Mouse (Mus musculus): ENCODE measurements around the gene Rcc1l. TPM values are rescaled to one million over a fixed set of nuclear protein-coding genes. Genes with fewer than 3 reads are reported as not detected.

Rcc1l gene
- polyA plus RNA-seq, 1 experiment from 2014 or later: 35.5 TPM

DNA sequence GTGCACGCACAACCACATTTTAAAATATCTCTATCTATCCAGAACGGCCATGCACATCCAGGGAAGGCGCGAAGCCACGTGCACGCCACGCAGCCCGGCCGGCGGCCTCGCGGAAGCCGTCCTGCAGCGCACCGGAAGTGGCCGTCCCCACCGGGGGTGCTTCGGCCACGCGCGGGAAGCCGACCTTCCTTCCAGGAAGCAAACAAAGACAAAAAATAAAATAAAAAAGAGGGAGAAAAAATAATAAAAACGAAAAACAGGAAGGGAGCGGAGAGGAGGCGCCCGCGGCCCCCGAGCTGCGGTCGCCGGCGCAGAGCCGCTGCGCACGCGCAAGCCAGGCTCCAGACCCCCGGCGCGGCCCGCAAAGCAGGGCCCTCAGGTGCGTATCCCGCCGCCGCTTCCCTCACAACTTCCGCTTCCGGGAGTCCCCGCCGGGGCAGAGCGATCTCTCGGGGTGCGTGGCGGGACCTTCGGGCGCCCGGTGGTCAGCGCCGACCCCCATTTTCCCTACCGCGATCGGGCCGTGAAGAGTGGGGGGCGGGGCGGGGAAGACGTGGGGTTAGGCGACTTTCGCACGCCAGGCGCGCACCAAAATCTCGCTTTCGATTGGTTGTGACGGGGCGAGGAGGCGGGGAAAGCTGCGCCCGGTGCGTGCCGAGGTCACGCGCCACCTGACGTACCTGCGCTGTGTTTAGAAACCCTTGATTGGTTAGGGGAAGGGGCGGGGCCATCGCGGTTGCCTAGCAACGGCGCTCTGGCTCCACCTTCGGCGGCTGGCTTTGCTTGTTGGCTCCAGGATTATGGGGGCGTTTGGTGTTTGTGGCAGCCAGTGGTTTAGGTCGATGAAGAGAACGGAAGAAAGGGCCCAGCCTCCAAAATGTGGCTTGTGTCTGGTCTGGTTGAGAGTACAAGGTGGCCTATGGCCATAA, 7.6 kb upstream of the Rcc1l start, which contains the start of gene Gtf2ird2:
Gtf2ird2 (plus strand) TSS at position 140 of the 929 bp plus-strand sequence.
- Histone ChIP-seq H3K27ac (ENCODE audit: low read depth) (peak within 1 kb of the TSS; percentile 97), H3K9ac (peak within 1 kb of the TSS; percentile 77), H3K9me3 (ENCODE audit: low read depth, low read length) (no peaks in the 10 kb centered on the region), H3K4me1 (ENCODE audit: insufficient read depth) (peaks cover 10% of the 10 kb centered on the region; the same call in 1 of the 2 replicates), H3K27me3 (ENCODE audit: insufficient read depth, low read length) (no peaks in the 10 kb centered on the region), H3K36me3 (ENCODE audit: insufficient read depth) (no peaks in the 10 kb centered on the region), H3K4me3 (ENCODE audit: low read depth, low read length) (peak within 1 kb of the TSS; percentile 71), H3K4me2 (peak within 1 kb of the TSS; percentile 93)
- DNase-seq (peak; percentile 99), ATAC-seq (ENCODE audit: insufficient read depth) (peak; percentile 91)
- TF ChIP-seq CTCF (IDR thresholded peaks at IDR 0.05; ENCODE audit: low read depth): peak; percentile 14; the same call in 1 of the 2 replicates
- under 1% methylated on average over 92 of the region's 92 CpGs for WGBS

DNA sequence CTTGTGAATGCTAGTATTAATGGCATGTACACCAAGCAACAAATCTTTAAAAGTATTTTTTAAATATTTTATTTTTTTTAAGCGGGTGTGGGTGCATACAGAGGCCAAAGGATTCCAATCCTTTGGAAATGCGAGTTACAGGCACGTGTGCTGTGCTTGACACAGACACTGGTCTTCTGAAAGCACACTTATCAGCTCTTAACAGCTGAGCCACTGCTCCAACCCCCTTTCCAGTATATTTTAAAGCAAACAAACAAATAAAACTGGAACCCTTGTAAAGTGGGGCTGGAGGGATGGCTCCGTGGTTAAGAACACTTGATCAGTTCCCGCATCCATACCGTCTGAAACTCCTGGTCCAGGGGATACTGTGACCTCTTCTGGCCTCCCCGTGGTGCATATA, 6.6 kb upstream of the Rcc1l start:
- H3K9me3 ChIP-seq (ENCODE audit: low read depth, low read length): no peaks in the 10 kb centered on the region
- ATAC-seq (ENCODE audit: insufficient read depth): no peak
- H3K27ac ChIP-seq (ENCODE audit: low read depth): peak overlapping the region; percentile 97
- H3K4me1 ChIP-seq (ENCODE audit: insufficient read depth): peaks cover 10% of the 10 kb centered on the region; the same call in 1 of the 2 replicates
- peak overlapping the region; percentile 71 for H3K4me3 ChIP-seq (ENCODE audit: low read depth, low read length)
- H3K36me3 ChIP-seq (ENCODE audit: insufficient read depth): no peaks in the 10 kb centered on the region
- no peak for TF ChIP-seq CTCF (IDR thresholded peaks at IDR 0.05; ENCODE audit: low read depth)
- H3K9ac ChIP-seq: peak overlapping the region; percentile 77
- H3K27me3 ChIP-seq (ENCODE audit: insufficient read depth, low read length): no peaks in the 10 kb centered on the region
- DNase-seq: peak; percentile 27
- H3K4me2 ChIP-seq: peak overlapping the region; percentile 93
- 36% methylated on average over 7 of the region's 7 CpGs for WGBS

- H3K27me3 ChIP-seq (ENCODE audit: insufficient read depth, low read length): no peaks in the 10 kb centered on the region
- peak overlapping the region; percentile 71 for H3K4me3 ChIP-seq (ENCODE audit: low read depth, low read length)
- H3K4me1 ChIP-seq (ENCODE audit: insufficient read depth): peaks cover 10% of the 10 kb centered on the region; the same call in 1 of the 2 replicates
- H3K4me2 ChIP-seq: peak overlapping the region; percentile 93
- TF ChIP-seq CTCF (IDR thresholded peaks at IDR 0.05; ENCODE audit: low read depth): no peak
- ATAC-seq (ENCODE audit: insufficient read depth) (no peak), DNase-seq (peak; percentile 29)
- no peaks in the 10 kb centered on the region for H3K36me3 ChIP-seq (ENCODE audit: insufficient read depth)
- H3K9ac ChIP-seq: peak overlapping the region; percentile 77; the same call in 1 of the 2 replicates
- peak overlapping the region; percentile 97; the same call in 1 of the 2 replicates for H3K27ac ChIP-seq (ENCODE audit: low read depth)
- WGBS: 27% methylated on average over 4 of the region's 4 CpGs
- H3K9me3 ChIP-seq (ENCODE audit: low read depth, low read length): no peaks in the 10 kb centered on the region
Observed at GRCm38 (mm10) chr5:134182735-134183134, 6.2 kb upstream of the Rcc1l start.

DNA sequence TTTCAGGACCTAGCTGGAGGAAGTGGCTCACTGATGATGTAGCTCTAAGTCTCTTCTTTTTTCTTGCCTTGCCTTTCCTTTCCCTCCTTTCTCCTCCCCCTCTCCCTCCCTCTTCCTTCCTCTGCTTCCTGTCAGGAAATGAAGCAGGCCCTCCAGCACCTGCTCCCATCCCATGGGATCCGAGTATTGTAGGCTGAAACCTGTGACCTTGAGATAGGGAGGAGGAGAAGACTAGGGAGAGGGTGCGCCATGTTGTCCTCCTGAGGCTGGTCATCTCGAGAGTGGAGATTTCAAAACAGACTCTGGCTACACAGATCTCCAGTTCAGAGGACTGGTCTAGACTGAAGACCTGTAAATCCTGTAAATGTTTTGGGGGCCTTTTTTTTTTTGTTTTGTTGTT, 5.6 kb upstream of the Rcc1l start:
- Histone ChIP-seq H3K9me3 (ENCODE audit: low read depth, low read length) (no peaks in the 10 kb centered on the region), H3K27ac (ENCODE audit: low read depth) (no peak overlapping the region), H3K4me2 (peak overlapping the region; percentile 93), H3K27me3 (ENCODE audit: insufficient read depth, low read length) (no peaks in the 10 kb centered on the region), H3K9ac (no peak overlapping the region; the same call in 1 of the 2 replicates), H3K36me3 (ENCODE audit: insufficient read depth) (no peaks in the 10 kb centered on the region), H3K4me3 (ENCODE audit: low read depth, low read length) (no peak overlapping the region), H3K4me1 (ENCODE audit: insufficient read depth) (peaks cover 10% of the 10 kb centered on the region; the same call in 1 of the 2 replicates)
- DNase-seq: no peak
- ATAC-seq (ENCODE audit: insufficient read depth): no peak
- 60% methylated on average over 3 of the region's 3 CpGs for WGBS
- TF ChIP-seq CTCF (IDR thresholded peaks at IDR 0.05; ENCODE audit: low read depth): no peak

DNA sequence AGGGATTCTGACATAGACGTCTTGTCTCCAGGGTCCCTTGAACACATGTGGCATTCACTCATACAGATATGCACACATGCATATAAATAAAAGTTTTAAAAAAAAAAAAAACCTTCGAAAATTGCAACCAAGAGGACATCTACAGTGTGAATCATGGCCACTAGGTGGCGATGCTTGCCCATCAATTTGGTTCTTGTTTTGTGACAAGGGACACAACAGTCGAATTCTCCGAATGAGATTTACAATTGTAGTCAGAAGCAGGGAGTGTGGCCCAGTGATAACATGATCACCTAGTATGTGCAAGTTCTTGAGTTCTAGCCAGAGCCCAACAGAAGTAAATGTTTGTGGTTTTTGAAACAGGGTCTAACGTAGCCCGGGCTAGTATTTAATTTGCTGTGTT, 3.3 kb upstream of the Rcc1l start:
- Histone ChIP-seq H3K27me3 (ENCODE audit: insufficient read depth, low read length) (no peaks in the 10 kb centered on the region), H3K27ac (ENCODE audit: low read depth) (no peak overlapping the region), H3K9ac (no peak overlapping the region), H3K4me2 (no peak overlapping the region), H3K4me1 (ENCODE audit: insufficient read depth) (peaks cover 16% of the 10 kb centered on the region), H3K36me3 (ENCODE audit: insufficient read depth) (no peaks in the 10 kb centered on the region), H3K9me3 (ENCODE audit: low read depth, low read length) (no peaks in the 10 kb centered on the region), H3K4me3 (ENCODE audit: low read depth, low read length) (no peak overlapping the region)
- ATAC-seq (ENCODE audit: insufficient read depth) (no peak), DNase-seq (peak; percentile 97)
- TF ChIP-seq CTCF (IDR thresholded peaks at IDR 0.05; ENCODE audit: low read depth): peak; percentile 90
- WGBS: 19% methylated on average over 7 of the region's 7 CpGs

DNA sequence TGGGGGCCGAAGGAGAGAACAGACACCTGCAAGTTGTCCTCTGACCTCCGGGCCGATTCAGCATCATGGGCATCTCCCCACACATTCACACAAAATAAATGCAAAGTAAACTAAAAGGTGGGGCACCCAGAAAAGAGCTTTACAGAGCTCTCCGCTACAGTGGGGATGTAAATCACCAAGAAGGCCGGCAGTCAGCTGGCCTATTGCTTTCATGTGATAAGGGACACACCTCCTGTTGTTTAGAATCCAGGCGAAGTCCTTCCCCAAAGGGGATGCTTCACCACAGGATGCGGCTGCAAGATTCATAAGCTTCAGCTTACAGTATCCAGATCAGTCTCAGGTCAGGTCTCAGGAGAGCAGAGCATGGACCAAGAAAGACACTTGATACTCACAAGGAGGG, 2.0 kb upstream of the Rcc1l start:
- ATAC-seq (ENCODE audit: insufficient read depth) (no peak), DNase-seq (no peak)
- 0 out of 2 replicates have a peak, but pooled peaks cover 5% of the 10 kb centered on the region for H3K36me3 ChIP-seq (ENCODE audit: insufficient read depth)
- peaks cover 15% of the 10 kb centered on the region for H3K4me1 ChIP-seq (ENCODE audit: insufficient read depth)
- no peak overlapping the region for H3K9ac ChIP-seq
- H3K27me3 ChIP-seq (ENCODE audit: insufficient read depth, low read length): no peaks in the 10 kb centered on the region
- no peak for TF ChIP-seq CTCF (IDR thresholded peaks at IDR 0.05; ENCODE audit: low read depth)
- no peak overlapping the region for H3K4me2 ChIP-seq
- H3K4me3 ChIP-seq (ENCODE audit: low read depth, low read length): no peak overlapping the region
- no peak overlapping the region for H3K27ac ChIP-seq (ENCODE audit: low read depth)
- 62% methylated on average over 7 of the region's 7 CpGs for WGBS
- no peaks in the 10 kb centered on the region for H3K9me3 ChIP-seq (ENCODE audit: low read depth, low read length)

DNA sequence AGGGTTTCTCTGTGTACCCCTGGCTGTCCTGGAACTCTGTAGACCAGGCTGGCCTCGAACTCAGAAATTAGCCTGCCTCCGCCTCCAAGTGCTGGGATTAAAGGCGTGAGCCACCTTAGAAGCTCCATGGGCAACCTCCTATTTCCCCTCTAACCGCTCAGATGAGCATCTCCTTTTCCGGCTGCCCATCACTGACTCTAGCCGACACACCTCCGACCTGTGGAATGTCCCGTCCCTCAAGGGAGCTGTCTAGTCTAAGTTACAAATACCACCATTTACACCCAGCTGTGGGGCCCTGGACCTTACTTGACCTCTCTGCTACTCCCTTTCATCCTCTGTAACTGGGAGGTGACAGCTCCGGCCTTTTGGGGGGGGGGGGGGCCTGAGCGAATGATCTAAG, 878 bp downstream of the Rcc1l start:
- H3K4me2 ChIP-seq: peak overlapping the region; percentile 75
- peak overlapping the region; percentile 97 for H3K4me3 ChIP-seq (ENCODE audit: low read depth, low read length)
- TF ChIP-seq CTCF (IDR thresholded peaks at IDR 0.05; ENCODE audit: low read depth): no peak
- no peak for DNase-seq
- 6% methylated on average over 10 of the region's 10 CpGs for WGBS
- peak overlapping the region; percentile 84; the same call in 1 of the 2 replicates for H3K27ac ChIP-seq (ENCODE audit: low read depth)
- peaks cover 6% of the 10 kb centered on the region for H3K4me1 ChIP-seq (ENCODE audit: insufficient read depth)
- H3K9me3 ChIP-seq (ENCODE audit: low read depth, low read length): no peaks in the 10 kb centered on the region
- peak; percentile 13; the same call in 1 of the 2 replicates for ATAC-seq (ENCODE audit: insufficient read depth)
- no peaks in the 10 kb centered on the region for H3K27me3 ChIP-seq (ENCODE audit: insufficient read depth, low read length)
- H3K9ac ChIP-seq: peak overlapping the region; percentile 80
- H3K36me3 ChIP-seq (ENCODE audit: insufficient read depth): peaks cover 23% of the 10 kb centered on the region; the same call in 1 of the 2 replicates
